Mouse (Mus musculus) frontal cortex, adult (tissue): Measurements from ENCODE around the gene Bco2.

ENCODE experiments used
- ATAC-seq: cut with Nextera tagmentation; 2 replicates; pipeline ENCODE4 v1.9.2; 2017; ENCODE audit warnings: mild to moderate bottlenecking, moderate library complexity, mixed read lengths; ENCODE audit not compliant: low TSS enrichment

Bco2 gene

GRCm38 (mm10) chr9:50555094-50555446 lies at the start of gene Bco2:
TSS of gene Bco2 (minus strand) at chr9:50555181.
- peak; percentile 36 for ATAC-seq

- ATAC-seq, result no peak
These were observed 49.4 kb upstream of the Bco2 start for GRCm38 (mm10) chr9:50604338-50604737.

- ATAC-seq, result peak; percentile 71
These were observed 49.0 kb upstream of the Bco2 start for GRCm38 (mm10) chr9:50603998-50604324.

DNA sequence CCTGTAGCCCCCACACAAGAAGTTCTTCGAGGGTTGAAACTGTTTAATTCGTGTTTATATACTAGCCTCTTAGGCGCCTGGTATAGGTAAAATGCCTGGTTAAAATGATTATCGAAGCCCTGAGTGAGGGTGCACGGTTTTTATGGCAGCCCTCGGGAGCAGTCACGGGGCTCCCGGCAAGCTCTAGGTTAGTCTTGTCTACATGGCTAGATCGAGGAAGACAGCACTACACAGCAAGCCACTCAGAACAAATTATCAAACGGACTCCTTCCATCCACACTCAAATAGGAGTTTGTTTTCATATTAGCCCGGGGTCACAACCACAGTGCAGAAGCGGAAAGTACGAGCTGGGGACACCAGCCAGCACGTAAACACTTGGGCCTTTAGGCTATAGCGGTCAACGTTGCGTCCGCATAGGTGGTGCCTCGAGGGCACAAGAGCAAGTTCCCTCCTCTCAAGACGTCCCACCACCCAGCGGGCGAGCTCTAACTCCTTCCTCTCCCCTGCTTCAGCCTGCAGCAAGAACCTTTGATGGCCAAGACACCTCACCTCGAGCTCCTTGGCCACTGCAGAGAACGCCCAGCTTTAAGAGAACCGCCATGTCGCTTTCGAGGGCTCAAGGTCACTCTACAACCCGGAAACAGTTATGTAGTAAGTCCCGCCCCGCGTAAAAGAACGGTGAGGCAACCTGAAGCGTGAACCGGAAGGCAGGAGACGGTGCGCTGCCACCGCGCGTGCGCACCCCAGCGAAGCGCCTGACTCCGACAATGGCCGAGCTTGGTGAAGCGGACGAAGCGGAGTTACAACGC lies 48.4 kb upstream of the Bco2 start, which contains the start of the genes Sdhd and Timm8b:
Sdhd (minus strand) TSS at position 624 of the 809 bp plus-strand sequence.
Timm8b (plus strand) TSS at position 722 of the 809 bp plus-strand sequence.
- peak; percentile 98 for ATAC-seq

- no peak for ATAC-seq
These were observed 47.3 kb upstream of the Bco2 start for GRCm38 (mm10) chr9:50602055-50602845.

DNA sequence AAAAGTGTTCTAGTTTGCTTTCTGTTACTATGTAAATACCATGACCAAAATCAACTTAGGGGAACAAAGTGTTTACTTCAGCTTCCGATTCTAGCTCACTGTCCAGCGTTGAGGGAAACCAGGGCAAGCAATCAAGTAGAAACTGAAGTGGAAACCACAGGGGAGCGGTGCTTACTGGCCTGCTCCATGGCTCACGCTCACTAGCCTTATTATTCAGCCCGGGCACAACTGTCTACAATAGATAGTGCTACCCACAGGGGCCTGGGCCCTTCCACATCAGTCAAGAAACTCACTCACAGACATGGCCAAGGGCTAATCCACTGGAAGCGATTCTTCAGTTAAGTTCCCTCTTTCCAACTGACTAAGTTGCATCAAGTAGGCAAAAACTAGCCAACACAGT lies 46.6 kb upstream of the Bco2 start:
- no peak for ATAC-seq

DNA sequence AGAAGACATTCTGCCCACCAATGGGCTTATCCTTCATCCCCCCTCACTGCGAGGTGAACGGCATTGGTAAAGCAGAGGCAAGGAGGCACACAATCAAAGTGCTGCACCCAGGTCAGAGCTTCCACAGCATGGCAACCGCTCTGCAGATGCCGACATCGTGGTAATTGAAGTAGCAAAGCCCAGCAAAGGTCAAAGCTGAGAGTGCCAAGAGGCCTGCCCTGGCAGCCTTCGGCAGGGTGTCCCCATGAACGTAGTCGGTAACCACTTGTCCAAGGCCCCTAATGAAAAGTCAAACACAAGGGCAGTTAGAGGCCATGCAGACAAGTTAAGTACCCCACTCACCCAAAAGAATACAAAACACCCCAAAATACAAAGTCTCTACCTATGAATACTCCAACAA lies 42.0 kb upstream of the Bco2 start:
- no peak for ATAC-seq

GRCm38 (mm10) chr9:50594794-50595417 lies 39.9 kb upstream of the Bco2 start:
- no peak for ATAC-seq

DNA sequence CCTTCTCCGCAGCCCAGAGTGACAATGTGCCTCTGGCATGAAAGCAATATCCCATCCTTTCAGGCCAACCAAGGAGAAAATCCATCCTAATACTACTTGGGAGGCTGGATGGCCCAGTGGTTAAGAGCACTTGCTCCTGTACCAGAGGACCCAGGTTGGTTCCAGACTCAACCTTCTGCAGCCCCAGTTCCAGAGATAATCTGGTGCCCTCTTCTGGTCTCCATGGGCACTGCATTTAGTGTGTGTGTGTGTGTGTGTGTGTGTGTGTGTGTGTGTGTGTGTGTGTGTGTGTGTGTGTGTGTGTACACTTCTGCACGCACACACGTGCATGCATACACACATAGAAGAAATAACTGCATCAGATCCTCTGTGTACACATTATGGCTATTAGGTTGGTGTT lies 38.6 kb upstream of the Bco2 start:
- no peak for ATAC-seq

- ATAC-seq, result no peak
These were observed 38.0 kb upstream of the Bco2 start for GRCm38 (mm10) chr9:50592955-50593354.

- peak; percentile 20; the same call in 1 of the 2 replicates for ATAC-seq
These were observed 36.0 kb upstream of the Bco2 start for GRCm38 (mm10) chr9:50590856-50591518.

DNA sequence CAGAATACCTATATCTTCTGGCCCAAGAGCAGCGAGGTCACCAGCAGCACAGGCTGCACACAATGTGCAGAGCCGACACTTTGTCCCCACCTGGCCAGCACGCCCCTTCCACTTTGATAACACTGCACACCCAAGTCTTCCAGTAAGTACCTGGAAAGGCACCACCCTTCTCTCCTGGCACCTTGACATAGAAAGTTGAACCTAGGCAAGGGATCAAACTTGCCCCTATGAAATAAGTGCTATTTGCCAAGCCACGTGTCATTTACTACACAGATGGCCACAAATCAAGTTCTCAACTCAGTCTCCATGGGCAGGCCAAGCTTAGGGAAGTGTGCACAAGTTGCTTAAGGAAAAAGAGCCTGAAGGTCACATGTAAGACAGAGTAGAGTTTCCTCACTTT lies 32.0 kb upstream of the Bco2 start:
- ATAC-seq, result no peak

GRCm38 (mm10) chr9:50585145-50585818 lies 30.3 kb upstream of the Bco2 start:
- ATAC-seq, result no peak

GRCm38 (mm10) chr9:50580370-50580769 lies 25.4 kb upstream of the Bco2 start:
- ATAC-seq, result no peak

DNA sequence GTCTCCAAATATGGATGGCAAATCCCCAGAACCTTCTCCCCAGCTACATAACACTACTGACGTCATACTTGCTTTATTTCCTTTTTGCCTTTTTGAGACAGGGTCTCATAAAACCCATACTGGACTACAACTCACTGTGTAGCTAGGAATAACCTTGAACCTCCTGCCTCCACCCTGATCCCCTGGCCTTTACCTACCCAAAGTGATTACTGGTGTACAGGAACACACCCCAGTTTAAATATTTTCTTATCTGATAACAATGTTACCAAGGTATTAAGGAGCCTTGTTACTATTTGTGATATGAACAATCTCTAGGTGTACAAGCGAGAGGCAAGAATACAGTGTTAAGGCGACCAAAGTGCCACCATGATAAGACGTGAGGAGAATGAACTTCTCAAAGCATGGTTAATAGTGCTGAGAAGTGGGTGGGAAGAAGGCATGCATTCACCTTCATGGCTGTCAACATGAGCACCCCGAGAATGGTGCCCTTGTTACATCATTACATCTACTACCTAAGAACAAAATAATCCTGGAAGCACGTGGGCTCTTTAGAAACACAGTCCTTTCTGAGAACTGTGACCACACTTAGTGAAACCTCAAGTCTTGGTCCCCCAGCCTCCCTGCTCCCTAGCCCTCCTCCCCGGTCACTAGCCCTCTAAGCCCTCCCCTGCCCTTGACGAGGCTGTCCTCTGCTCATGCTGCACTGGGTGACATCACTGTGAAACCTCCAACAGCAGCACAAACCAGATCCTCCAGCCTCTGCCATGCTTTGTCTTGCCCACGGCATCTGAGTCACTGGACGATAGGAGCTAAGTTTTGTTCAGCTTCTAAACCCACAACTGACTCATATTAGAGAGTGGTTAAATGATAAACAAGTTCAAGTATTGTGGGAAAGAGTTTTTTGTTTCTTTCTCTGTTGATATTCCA lies 14.9 kb upstream of the Bco2 start:
- no peak for ATAC-seq

- ATAC-seq, result no peak
These were observed 12.9 kb upstream of the Bco2 start for GRCm38 (mm10) chr9:50567881-50568280.

DNA sequence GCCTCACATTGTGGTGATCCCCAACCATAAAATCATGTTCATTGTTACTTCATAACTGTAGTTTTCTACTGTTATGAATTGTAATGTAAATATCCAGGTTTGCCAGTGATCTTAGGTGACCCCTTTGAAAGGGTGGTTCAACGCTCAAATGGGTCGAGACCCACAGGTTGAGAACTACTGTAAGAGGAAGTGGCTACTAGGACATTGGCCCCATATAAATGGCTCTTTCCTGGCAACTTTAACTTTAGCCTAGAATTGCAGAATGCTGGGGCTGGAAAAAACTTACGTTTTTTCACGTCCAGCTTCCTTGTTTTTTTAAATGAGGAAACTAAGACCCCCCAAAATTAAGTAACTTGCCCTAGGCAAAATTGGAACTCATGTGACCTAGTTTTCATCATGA lies 12.4 kb upstream of the Bco2 start:
- ATAC-seq, result no peak

DNA sequence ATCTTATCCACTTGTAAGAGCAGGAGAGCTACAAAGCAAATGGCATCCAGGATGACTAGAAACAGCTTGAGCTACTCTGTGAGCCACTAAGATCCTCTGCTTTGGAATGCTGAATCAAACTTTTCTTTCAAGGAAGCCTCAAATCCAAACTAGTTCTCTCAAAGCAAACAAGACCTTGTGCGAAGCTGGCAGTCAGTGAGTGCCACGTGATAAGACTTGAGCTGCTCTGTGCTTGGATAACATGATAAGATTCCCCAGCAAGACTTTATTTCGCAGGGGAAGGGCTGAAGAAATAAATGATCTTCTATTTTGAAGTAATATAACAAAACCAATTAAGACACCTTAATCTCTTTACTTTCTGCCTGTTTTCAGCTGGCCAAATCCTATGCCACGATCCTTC lies 11.0 kb upstream of the Bco2 start:
- no peak for ATAC-seq

DNA sequence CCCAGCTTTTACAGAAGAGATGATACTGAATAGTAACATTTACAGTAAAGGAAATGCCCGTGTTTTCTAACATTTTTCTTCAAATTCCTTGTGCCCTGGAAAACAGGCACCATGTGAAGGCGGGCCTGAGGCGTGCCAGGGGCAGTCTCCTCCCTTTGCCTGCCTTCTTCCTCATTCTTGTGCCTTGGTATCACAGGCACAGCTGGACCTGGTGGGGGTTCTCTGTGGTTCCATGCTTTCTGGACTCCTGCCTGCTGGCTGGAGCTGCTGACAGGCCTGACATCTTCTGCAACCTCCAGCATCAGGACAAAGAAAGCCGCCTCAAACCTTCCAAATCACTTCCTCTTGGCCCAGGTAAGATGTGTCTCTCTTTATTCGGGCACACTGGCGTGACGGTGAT lies 10.2 kb upstream of the Bco2 start:
- ATAC-seq, result no peak

DNA sequence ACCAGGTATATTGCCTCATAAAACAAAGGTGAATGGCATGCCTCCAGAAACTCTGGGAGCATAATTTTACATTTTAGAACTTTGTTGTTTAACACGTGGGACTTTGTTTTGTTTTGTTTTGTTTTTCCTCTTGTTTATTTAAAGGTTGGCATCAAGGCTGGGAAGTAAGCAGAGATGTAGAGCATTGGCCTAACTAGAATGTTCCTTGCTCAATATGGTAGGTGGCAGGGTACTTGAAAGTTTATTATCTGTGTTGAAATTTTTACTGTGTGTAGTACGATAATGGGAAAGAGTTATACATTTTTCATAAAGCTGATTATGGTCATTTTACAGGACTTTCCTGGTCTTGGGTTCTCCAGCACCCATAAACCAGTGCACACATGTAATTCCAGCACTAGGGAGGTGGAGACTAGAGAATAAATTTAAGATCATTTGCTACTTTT lies 7.0 kb upstream of the Bco2 start:
- ATAC-seq, result no peak
